13 mouse cellular contexts compared by ENCODE assay signal in the genomic region with DNA sequence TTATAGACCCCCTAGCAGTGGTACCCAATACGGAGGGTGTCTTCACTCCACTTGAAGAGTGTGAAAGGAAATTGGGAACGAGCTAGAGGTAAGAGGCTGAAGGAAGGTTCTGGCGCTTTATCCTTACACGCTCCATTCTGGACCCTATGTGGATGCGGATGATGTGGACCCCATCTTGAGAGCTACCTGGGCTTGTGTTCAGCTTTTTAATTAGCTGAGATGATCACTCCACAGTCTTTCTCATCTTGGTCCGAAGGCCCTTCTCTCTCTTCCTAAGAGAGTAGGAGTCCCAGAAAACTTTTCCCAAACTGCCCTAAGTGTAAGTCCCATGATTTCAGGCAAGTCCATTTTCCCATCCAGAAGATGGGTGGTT. TPM values are rescaled to one million over a fixed set of nuclear protein-coding genes. Genes with fewer than 3 reads are reported as not detected.
DNase-seq lines count a peak whose midpoint lies in the region; ATAC-seq lines count a peak whose summit lies in the region.
"Had no signal": no experiment of that assay in that cellular context is flagged by ENCODE, and none has a peak within 500 bp of the region (broad histone marks: within the 10 kb centered on the region; RNA-seq: fewer than 3 reads in every experiment).

No protein-coding gene starts in this region.

- H3K4me2 ChIP-seq in kidney, embryonic 15.5 days, result no peak overlapping the region
- no peak overlapping the region for H3K4me2 ChIP-seq in embryonic facial prominence, embryonic 14.5 days (ENCODE audit: low read depth, low read length)
- peak overlapping the region; percentile 91 for H3K4me2 ChIP-seq in hindbrain, embryonic 14.5 days (replicated peaks)
- peak overlapping the region; percentile 90 for H3K4me2 ChIP-seq in neural tube, embryonic 12.5 days (replicated peaks)

- H3K27me3 ChIP-seq in kidney, embryonic 15.5 days, result peaks cover 100% of the 10 kb centered on the region
- H3K27me3 ChIP-seq in embryonic facial prominence, embryonic 14.5 days (replicated peaks; ENCODE audit: control insufficient read depth, insufficient read depth, low read length), result peaks cover 100% of the 10 kb centered on the region
- 0 out of 2 replicates have a peak, but pooled peaks cover 5% of the 10 kb centered on the region for H3K27me3 ChIP-seq in hindbrain, embryonic 14.5 days (ENCODE audit: control insufficient read depth, insufficient read depth, low read length)
- peaks cover 40% of the 10 kb centered on the region for H3K27me3 ChIP-seq in neural tube, embryonic 12.5 days (replicated peaks)

- H3K4me3 ChIP-seq in kidney, embryonic 15.5 days (replicated peaks), result peak overlapping the region; percentile 32
- H3K4me3 ChIP-seq in embryonic facial prominence, embryonic 14.5 days (ENCODE audit: low read depth, low read length), result peak overlapping the region; percentile 28; the same call in 1 of the 2 replicates
- H3K4me3 ChIP-seq in hindbrain, embryonic 14.5 days (replicated peaks; ENCODE audit: low read length), result peak overlapping the region; percentile 88
- peak overlapping the region; percentile 87 for H3K4me3 ChIP-seq in neural tube, embryonic 12.5 days

- peaks cover 23% of the 10 kb centered on the region for H3K4me1 ChIP-seq in kidney, embryonic 15.5 days
- H3K4me1 ChIP-seq in embryonic facial prominence, embryonic 14.5 days (ENCODE audit: control insufficient read depth, insufficient read depth, low read length), result peaks cover 8% of the 10 kb centered on the region; the same call in 1 of the 2 replicates
- H3K4me1 ChIP-seq in hindbrain, embryonic 14.5 days (replicated peaks; ENCODE audit: control insufficient read depth, insufficient read depth, low read length), result peaks cover 51% of the 10 kb centered on the region
- peaks cover 40% of the 10 kb centered on the region for H3K4me1 ChIP-seq in neural tube, embryonic 12.5 days

- no peak for ATAC-seq in kidney, embryonic 15.5 days (replicated peaks; ENCODE audit: low FRiP score)
- ATAC-seq in embryonic facial prominence, embryonic 14.5 days (ENCODE audit: low read depth), result no peak
- ATAC-seq in hindbrain, embryonic 14.5 days (ENCODE audit: low FRiP score), result no peak
- no peak for ATAC-seq in neural tube, embryonic 12.5 days (ENCODE audit: low FRiP score, low read depth)
- ATAC-seq in cerebellum, adult (ENCODE audit: insufficient number of reproducible peaks, low FRiP score, low TSS enrichment), result no peak
- ATAC-seq: Patski had no signal

- no peak overlapping the region for H3K9ac ChIP-seq in kidney, embryonic 15.5 days
- no peak overlapping the region for H3K9ac ChIP-seq in embryonic facial prominence, embryonic 14.5 days (ENCODE audit: low read depth, low read length)
- H3K9ac ChIP-seq in hindbrain, embryonic 14.5 days, result peak overlapping the region; percentile 99
- H3K9ac ChIP-seq in neural tube, embryonic 12.5 days, result peak overlapping the region; percentile 100

- DNase-seq in kidney, postnatal 36 days, result no peak
- DNase-seq in embryonic facial prominence, embryonic 14.5 days (ENCODE audit: low spot score), result no peak
- peak; percentile 61 for DNase-seq in hindbrain, embryonic 14.5 days (ENCODE audit: low spot score)
- DNase-seq in adrenal gland, postnatal 4 days (ENCODE audit: low spot score in 2 of 2), result no peak
- DNase-seq in urinary bladder, adult 2 months (ENCODE audit: low spot score), result no peak
- DNase-seq: adrenal gland, postnatal 25 days; kidney, adult 18-20 months; lung, postnatal 14 days had no signal

- WGBS in kidney, embryonic 15.5 days, result 2% methylated on average over 6 of the region's 6 CpGs
- 5% methylated on average over 6 of the region's 6 CpGs for WGBS in embryonic facial prominence, embryonic 14.5 days
- WGBS in hindbrain, embryonic 14.5 days, result 11% methylated on average over 6 of the region's 6 CpGs
- 5% methylated on average over 6 of the region's 6 CpGs for WGBS in neural tube, embryonic 12.5 days

- no peak overlapping the region for H3K27ac ChIP-seq in kidney, embryonic 15.5 days
- no peak overlapping the region for H3K27ac ChIP-seq in embryonic facial prominence, embryonic 14.5 days (replicated peaks; ENCODE audit: low read depth, low read length)
- peak overlapping the region; percentile 99 for H3K27ac ChIP-seq in hindbrain, embryonic 14.5 days
- peak overlapping the region; percentile 98 for H3K27ac ChIP-seq in neural tube, embryonic 12.5 days
- H3K27ac ChIP-seq: stomach, postnatal 0 days had no signal

- no peaks in the 10 kb centered on the region for H3K9me3 ChIP-seq in kidney, embryonic 15.5 days (replicated peaks)
- no peaks in the 10 kb centered on the region for H3K9me3 ChIP-seq in embryonic facial prominence, embryonic 14.5 days (ENCODE audit: control insufficient read depth, low read length)
- no peaks in the 10 kb centered on the region for H3K9me3 ChIP-seq in hindbrain, embryonic 14.5 days (ENCODE audit: control insufficient read depth, low read length)
- no peaks in the 10 kb centered on the region for H3K9me3 ChIP-seq in neural tube, embryonic 12.5 days

- H3K36me3 ChIP-seq in kidney, embryonic 15.5 days, result no peaks in the 10 kb centered on the region
- no peaks in the 10 kb centered on the region for H3K36me3 ChIP-seq in embryonic facial prominence, embryonic 14.5 days (ENCODE audit: control insufficient read depth, insufficient read depth, low read length)
- H3K36me3 ChIP-seq in hindbrain, embryonic 14.5 days (replicated peaks; ENCODE audit: control insufficient read depth, insufficient read depth), result peaks cover 33% of the 10 kb centered on the region; the same call in 1 of the 2 replicates
- peaks cover 28% of the 10 kb centered on the region for H3K36me3 ChIP-seq in neural tube, embryonic 12.5 days

RNA-seq across cellular contexts. Expression of a gene that starts 43.1 kb away (rescaled TPM):
- polyA plus RNA-seq in kidney, embryonic 15.5 days (2015; fragmentation: Nextera tagmentation; extraction: Ambion mirVana), result 32.9 and 36.7 TPM in 2 replicates
- polyA plus RNA-seq in embryonic facial prominence, embryonic 14.5 days (2014; fragmentation: Nextera tagmentation; extraction: Ambion mirVana), result 33.3 and 38.7 TPM in 2 replicates
- polyA plus RNA-seq in hindbrain, embryonic 14.5 days (2014; fragmentation: Nextera tagmentation; extraction: Ambion mirVana), result 26.3 and 28.9 TPM in 2 replicates
- polyA plus RNA-seq in neural tube, embryonic 12.5 days (2016; fragmentation: Nextera tagmentation; extraction: Ambion mirVana), result 45.6 and 48.5 TPM in 2 replicates
- total RNA-seq in adrenal gland, postnatal 4 days (2021), result 10 to 100 TPM; 87.2 to 93.7 TPM
- polyA plus RNA-seq in urinary bladder, adult 2 months (2012; rRNA removed), result 50.9 and 56.0 TPM in 2 replicates

Comparison
In these comparisons a context has a peak if more than half of its experiments do, and no peak if none do; other contexts are left out.
1. H3K27ac ChIP-seq: peak in hindbrain, embryonic 14.5 days (single experiment) and neural tube, embryonic 12.5 days (single experiment); none in kidney, embryonic 15.5 days (single experiment) and embryonic facial prominence, embryonic 14.5 days (single experiment).
2. H3K4me2 ChIP-seq: peak in hindbrain, embryonic 14.5 days (single experiment) and neural tube, embryonic 12.5 days (single experiment); none in kidney, embryonic 15.5 days (single experiment) and embryonic facial prominence, embryonic 14.5 days (single experiment).
3. H3K4me3 ChIP-seq: peak in every context shown above with its lines; median percentile 88 in hindbrain, embryonic 14.5 days; 87 in neural tube, embryonic 12.5 days; 32 in kidney, embryonic 15.5 days; 28 in embryonic facial prominence, embryonic 14.5 days.
4. H3K9ac ChIP-seq: peak in hindbrain, embryonic 14.5 days (single experiment) and neural tube, embryonic 12.5 days (single experiment); none in kidney, embryonic 15.5 days (single experiment) and embryonic facial prominence, embryonic 14.5 days (single experiment).